Mouse (Mus musculus) embryonic facial prominence, embryonic 15.5 days (tissue): ENCODE results near the gene Cd3g. TPM values are rescaled to one million over a fixed set of nuclear protein-coding genes. Genes with fewer than 3 reads are reported as not detected.

Source experiments
- ATAC-seq: fragments of 200-750 bp; cut with Nextera tagmentation; 2 replicates; pipeline ENCODE4 v1.8.0; 2017; ENCODE audit warnings: low read depth, moderate TSS enrichment; ENCODE audit not compliant: insufficient number of reproducible peaks, low FRiP score, low TSS enrichment
- H3K27ac ChIP-seq: fragments of 300-500 bp; sonication (generic); replicated peaks from 2 replicates; pipeline ENCODE4 v1.5.1; 2015; ENCODE audit warnings: mild to moderate bottlenecking, inconsistent platforms
- H3K27me3 ChIP-seq: fragments of 300-500 bp; sonication (generic); 2 replicates; pipeline ENCODE4 v1.6.1; 2015; ENCODE audit warnings: inconsistent platforms
- H3K36me3 ChIP-seq: fragments of 300-500 bp; sonication (generic); 2 replicates; pipeline ENCODE4 v1.6.1; 2015; ENCODE audit warnings: mild to moderate bottlenecking, inconsistent platforms
- H3K4me1 ChIP-seq: fragments of 300-500 bp; sonication (generic); 2 replicates; pipeline ENCODE4 v1.6.1; 2015; ENCODE audit warnings: inconsistent platforms
- H3K4me2 ChIP-seq: fragments of 300-500 bp; sonication (generic); replicated peaks from 2 replicates; pipeline ENCODE4 v1.6.1; 2015; ENCODE audit warnings: mild to moderate bottlenecking, inconsistent platforms
- H3K4me3 ChIP-seq: fragments of 300-500 bp; sonication (generic); replicated peaks from 2 replicates; pipeline ENCODE4 v1.5.1; 2015; ENCODE audit warnings: mild to moderate bottlenecking, inconsistent platforms
- H3K9ac ChIP-seq: fragments of 300-500 bp; sonication (generic); 2 replicates; pipeline ENCODE4 v1.6.1; 2015; ENCODE audit warnings: inconsistent platforms
- H3K9me3 ChIP-seq: fragments of 300-500 bp; sonication (generic); replicated peaks from 2 replicates; pipeline ENCODE4 v1.6.1; 2016; ENCODE audit warnings: inconsistent platforms
- WGBS: fragments of 180-500 bp; shearing (Covaris S2); methylation state at CpG from one replicate; pipeline ENCODE4 v1.1.7; 2015; 5-methylcytosine and 5-hydroxymethylcytosine counted together
- polyA plus RNA-seq: library from polyadenylated mRNA; unstranded; fragments of >200 nt; fragmentation: Nextera tagmentation; extraction: Ambion mirVana; gene quantifications from 2 replicates; pipeline ENCODE4 v1.2.1, GENCODE M21; 2015

Gene Cd3g
- polyA plus RNA-seq, 1 experiment from 2014 or later = 0.29 TPM

DNA sequence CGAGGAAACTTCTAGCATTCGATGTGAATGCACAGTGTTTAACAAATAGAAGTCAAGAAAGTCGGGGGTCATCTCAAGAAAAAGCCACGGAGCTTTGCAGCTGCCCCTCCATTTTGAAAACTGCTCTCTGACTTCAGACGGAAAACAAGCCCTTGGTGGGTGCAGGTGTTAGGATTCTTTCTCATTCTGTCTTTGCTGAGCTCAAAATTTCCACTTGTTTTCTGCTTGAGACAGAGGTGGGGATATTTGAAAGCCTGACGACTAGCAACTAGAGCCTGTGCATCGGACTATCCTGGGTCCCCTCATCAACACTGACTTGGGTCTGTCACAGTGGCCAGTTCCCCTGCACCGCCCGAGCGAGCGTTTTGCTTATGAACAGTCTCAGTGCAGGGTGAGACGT is 27.2 kb upstream of the Cd3g start:
- H3K27me3 ChIP-seq = no peaks in the 10 kb centered on the region
- H3K27ac ChIP-seq = no peak overlapping the region
- ATAC-seq = no peak
- H3K4me1 ChIP-seq = no peaks in the 10 kb centered on the region
- H3K36me3 ChIP-seq = no peaks in the 10 kb centered on the region
- H3K9ac ChIP-seq = no peak overlapping the region
- H3K9me3 ChIP-seq = no peaks in the 10 kb centered on the region
- no peak overlapping the region for H3K4me3 ChIP-seq
- H3K4me2 ChIP-seq = no peak overlapping the region
- WGBS = 71% methylated on average over 12 of the region's 12 CpGs

GRCm38 (mm10) chr9:45000249-45000648 is 20.0 kb upstream of the Cd3g start:
- no peaks in the 10 kb centered on the region for H3K9me3 ChIP-seq
- H3K4me1 ChIP-seq = no peaks in the 10 kb centered on the region
- ATAC-seq = peak; percentile 73
- WGBS = 64% methylated on average over 3 of the region's 3 CpGs
- H3K27me3 ChIP-seq = peaks cover 6% of the 10 kb centered on the region; the same call in 1 of the 2 replicates
- no peak overlapping the region for H3K9ac ChIP-seq
- no peak overlapping the region for H3K4me3 ChIP-seq
- no peaks in the 10 kb centered on the region for H3K36me3 ChIP-seq
- H3K27ac ChIP-seq = no peak overlapping the region
- H3K4me2 ChIP-seq = no peak overlapping the region

GRCm38 (mm10) chr9:44999776-45000175 is 19.5 kb upstream of the Cd3g start:
- Histone ChIP-seq H3K9ac (no peak overlapping the region), H3K4me1 (no peaks in the 10 kb centered on the region), H3K27ac (no peak overlapping the region; the same call in 1 of the 2 replicates), H3K4me2 (no peak overlapping the region), H3K9me3 (no peaks in the 10 kb centered on the region), H3K27me3 (peaks cover 6% of the 10 kb centered on the region; the same call in 1 of the 2 replicates), H3K4me3 (no peak overlapping the region), H3K36me3 (no peaks in the 10 kb centered on the region)
- no peak for ATAC-seq
- WGBS = 75% methylated on average over 5 of the region's 5 CpGs

DNA sequence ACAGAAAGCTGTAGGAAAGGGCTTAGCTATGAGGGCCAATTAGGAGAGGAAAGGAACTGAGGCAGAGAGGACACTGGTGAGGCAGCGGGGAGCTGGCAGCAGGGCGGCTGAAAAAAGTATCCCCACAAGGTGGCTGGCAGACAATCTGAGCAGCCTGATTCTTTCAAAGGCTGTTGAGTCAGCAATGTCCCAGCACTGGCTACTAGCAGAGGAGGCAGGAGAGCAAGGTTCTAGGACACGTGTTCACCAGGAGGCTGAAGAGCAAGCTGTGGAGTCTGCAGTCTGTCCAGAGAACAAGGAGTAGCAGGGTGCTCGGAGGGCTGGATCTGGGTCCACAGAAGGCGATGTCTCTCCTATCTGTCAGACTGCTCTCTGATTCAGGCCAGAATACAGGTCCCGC is 18.9 kb upstream of the Cd3g start:
- no peak overlapping the region for H3K4me3 ChIP-seq
- H3K9me3 ChIP-seq = no peaks in the 10 kb centered on the region
- H3K9ac ChIP-seq = no peak overlapping the region
- peaks cover 6% of the 10 kb centered on the region; the same call in 1 of the 2 replicates for H3K27me3 ChIP-seq
- 58% methylated on average over 6 of the region's 6 CpGs for whole genome bisulfite sequencing
- ATAC-seq = no peak
- no peaks in the 10 kb centered on the region for H3K4me1 ChIP-seq
- H3K27ac ChIP-seq = no peak overlapping the region
- H3K4me2 ChIP-seq = no peak overlapping the region
- H3K36me3 ChIP-seq = no peaks in the 10 kb centered on the region

DNA sequence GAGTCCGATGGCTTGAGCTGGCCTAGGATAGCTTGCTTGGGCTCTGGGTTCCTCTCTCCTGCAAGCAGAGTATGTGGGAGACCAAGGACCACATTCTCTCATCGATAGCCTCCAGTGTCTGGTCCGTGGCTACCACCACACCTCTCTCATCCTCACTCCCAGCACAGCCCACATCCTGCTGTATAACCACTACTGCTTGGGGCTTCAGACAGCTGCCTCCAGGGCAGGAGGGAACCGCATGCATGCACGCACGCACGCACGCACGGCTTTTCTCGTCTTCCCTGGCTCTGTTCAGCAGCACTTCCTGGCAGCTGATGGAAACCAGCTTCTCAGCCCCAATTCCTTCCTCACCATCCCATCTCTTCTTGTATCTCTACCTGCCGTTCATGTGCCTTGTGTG is 17.9 kb upstream of the Cd3g start:
- ATAC-seq = no peak
- Histone ChIP-seq H3K4me1 (no peaks in the 10 kb centered on the region), H3K4me2 (no peak overlapping the region), H3K9ac (no peak overlapping the region), H3K27me3 (peaks cover 6% of the 10 kb centered on the region; the same call in 1 of the 2 replicates), H3K9me3 (no peaks in the 10 kb centered on the region), H3K36me3 (no peaks in the 10 kb centered on the region), H3K27ac (no peak overlapping the region), H3K4me3 (no peak overlapping the region)
- WGBS = 53% methylated on average over 11 of the region's 11 CpGs

DNA sequence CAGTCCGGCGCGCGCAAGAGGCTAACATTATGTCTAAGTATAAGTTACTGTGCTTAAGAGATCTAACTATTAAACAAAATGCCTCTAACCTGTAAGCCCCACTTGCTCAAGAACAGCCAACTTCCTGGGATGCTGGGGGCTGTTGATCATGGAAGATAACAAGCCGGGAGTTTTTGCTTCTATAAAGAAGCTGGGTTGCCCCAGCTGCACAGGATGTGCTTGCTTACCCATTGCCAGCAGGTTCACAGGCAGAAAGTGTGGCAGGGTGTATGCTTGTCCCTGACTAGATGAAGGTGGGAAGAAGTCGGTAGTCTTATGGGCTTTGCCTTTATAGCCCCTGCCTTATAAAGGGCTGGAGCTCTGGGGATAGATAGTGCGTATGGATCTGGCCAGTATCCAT is 16.4 kb upstream of the Cd3g start:
- Histone ChIP-seq H3K27ac (no peak overlapping the region), H3K4me3 (no peak overlapping the region), H3K36me3 (no peaks in the 10 kb centered on the region), H3K4me2 (no peak overlapping the region), H3K27me3 (peaks cover 6% of the 10 kb centered on the region; the same call in 1 of the 2 replicates), H3K9ac (no peak overlapping the region), H3K9me3 (no peaks in the 10 kb centered on the region), H3K4me1 (no peaks in the 10 kb centered on the region)
- ATAC-seq = no peak
- WGBS = 92% methylated on average over 7 of the region's 7 CpGs

DNA sequence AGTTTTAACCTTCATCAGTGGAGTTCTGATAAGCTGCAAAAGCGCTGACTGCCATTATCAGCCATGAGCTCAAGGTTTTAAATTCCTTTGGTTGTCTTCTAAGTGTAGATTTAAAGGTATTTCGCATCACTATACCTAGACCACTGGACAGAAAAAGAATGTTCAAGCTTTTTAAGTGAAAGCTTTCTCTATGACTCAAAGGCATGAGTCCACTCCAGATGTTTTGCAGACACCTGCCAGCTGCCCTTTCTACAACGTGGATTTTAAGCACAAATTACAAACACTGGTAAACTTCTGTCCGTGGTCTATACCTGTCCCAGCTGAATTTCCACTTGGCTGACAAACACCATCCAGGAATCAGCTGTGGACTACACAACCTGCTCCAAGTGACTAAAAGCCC is 14.7 kb upstream of the Cd3g start:
- no peaks in the 10 kb centered on the region for H3K4me1 ChIP-seq
- no peak overlapping the region for H3K4me3 ChIP-seq
- ATAC-seq = no peak
- no peak overlapping the region for H3K27ac ChIP-seq
- no peak overlapping the region for H3K4me2 ChIP-seq
- 69% methylated on average over 4 of the region's 4 CpGs for WGBS
- no peaks in the 10 kb centered on the region for H3K9me3 ChIP-seq
- H3K36me3 ChIP-seq = no peaks in the 10 kb centered on the region
- peaks cover 6% of the 10 kb centered on the region; the same call in 1 of the 2 replicates for H3K27me3 ChIP-seq
- no peak overlapping the region for H3K9ac ChIP-seq

GRCm38 (mm10) chr9:44993268-44993667 is 13.0 kb upstream of the Cd3g start:
- no peak for ATAC-seq
- WGBS = 83% methylated on average over 2 of the region's 2 CpGs
- Histone ChIP-seq H3K4me2 (no peak overlapping the region), H3K4me3 (no peak overlapping the region), H3K27ac (no peak overlapping the region), H3K4me1 (no peaks in the 10 kb centered on the region), H3K9ac (no peak overlapping the region), H3K36me3 (no peaks in the 10 kb centered on the region), H3K27me3 (0 out of 2 replicates have a peak, but pooled peaks cover 2% of the 10 kb centered on the region), H3K9me3 (no peaks in the 10 kb centered on the region)

GRCm38 (mm10) chr9:44992271-44992670 is 12.0 kb upstream of the Cd3g start:
- Histone ChIP-seq H3K27ac (no peak overlapping the region), H3K9me3 (no peaks in the 10 kb centered on the region), H3K36me3 (no peaks in the 10 kb centered on the region), H3K27me3 (no peaks in the 10 kb centered on the region), H3K9ac (no peak overlapping the region), H3K4me3 (no peak overlapping the region), H3K4me2 (no peak overlapping the region), H3K4me1 (no peaks in the 10 kb centered on the region)
- no peak for ATAC-seq

GRCm38 (mm10) chr9:44991821-44992220 is 11.6 kb upstream of the Cd3g start:
- no peak overlapping the region for H3K4me3 ChIP-seq
- no peaks in the 10 kb centered on the region for H3K36me3 ChIP-seq
- WGBS = 68% methylated on average over 2 of the region's 2 CpGs
- H3K4me1 ChIP-seq = no peaks in the 10 kb centered on the region
- no peak overlapping the region for H3K9ac ChIP-seq
- H3K9me3 ChIP-seq = no peaks in the 10 kb centered on the region
- H3K4me2 ChIP-seq = no peak overlapping the region
- no peak overlapping the region for H3K27ac ChIP-seq
- ATAC-seq = no peak
- H3K27me3 ChIP-seq = no peaks in the 10 kb centered on the region

GRCm38 (mm10) chr9:44986976-44987375 is 6.7 kb upstream of the Cd3g start:
- no peak overlapping the region for H3K4me3 ChIP-seq
- H3K9ac ChIP-seq = no peak overlapping the region
- 44% methylated on average over 5 of the region's 5 CpGs for WGBS
- 0 out of 2 replicates have a peak, but pooled peaks cover 4% of the 10 kb centered on the region for H3K27me3 ChIP-seq
- no peak overlapping the region for H3K4me2 ChIP-seq
- ATAC-seq = no peak
- H3K9me3 ChIP-seq = no peaks in the 10 kb centered on the region
- no peaks in the 10 kb centered on the region for H3K4me1 ChIP-seq
- no peaks in the 10 kb centered on the region for H3K36me3 ChIP-seq
- no peak overlapping the region for H3K27ac ChIP-seq

DNA sequence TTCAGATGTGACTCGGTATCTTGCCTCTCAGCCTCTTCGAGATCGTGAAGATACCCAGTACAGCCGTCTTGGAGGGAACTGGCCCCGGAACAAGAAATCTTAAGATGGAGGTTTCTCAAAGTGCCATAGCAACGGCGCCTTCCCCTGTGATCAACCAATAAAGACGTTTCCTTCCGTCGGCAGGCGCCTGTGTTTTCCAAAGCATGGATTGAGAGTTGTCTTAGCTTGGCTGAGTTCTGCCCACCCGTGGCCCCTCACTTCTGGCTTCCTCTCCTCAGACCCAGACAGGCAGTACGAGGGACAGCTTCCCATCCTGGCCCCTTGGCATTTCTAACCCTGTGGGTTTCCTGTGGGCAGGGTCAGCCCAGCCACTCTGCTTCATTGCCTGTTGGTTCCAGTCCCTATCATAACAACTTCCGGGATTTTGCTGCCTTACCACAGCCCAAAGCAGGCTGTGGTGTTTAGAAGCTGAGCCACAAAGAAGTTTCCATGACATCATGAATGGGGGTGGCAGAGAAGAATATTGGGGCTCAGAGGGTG is 6.1 kb upstream of the Cd3g start:
- H3K4me3 ChIP-seq = no peak overlapping the region
- 64% methylated on average over 14 of the region's 14 CpGs for WGBS
- H3K9ac ChIP-seq = no peak overlapping the region
- H3K4me2 ChIP-seq = no peak overlapping the region
- no peaks in the 10 kb centered on the region for H3K36me3 ChIP-seq
- peak; percentile 47; the same call in 1 of the 2 replicates for ATAC-seq
- H3K27ac ChIP-seq = no peak overlapping the region
- H3K4me1 ChIP-seq = no peaks in the 10 kb centered on the region
- 0 out of 2 replicates have a peak, but pooled peaks cover 4% of the 10 kb centered on the region for H3K27me3 ChIP-seq
- no peaks in the 10 kb centered on the region for H3K9me3 ChIP-seq
